Mouse (Mus musculus): Measurements from ENCODE around the gene Ugt1a6b.
"Not testable (repeated sequence)": the region's sequence is repeated elsewhere in the genome, so short reads cannot be mapped to it uniquely, and the experiment has no call there.

Ugt1a6b gene

GRCm38 (mm10) chr1:88103019-88103418 lies at the start of gene Ugt1a6b:
Gene Ugt1a6b (plus strand): TSS chr1:88103252.
- not testable (repeated sequence) for DNase-seq (ENCODE audit: low read depth in 2 of 2, low spot score in 2 of 2)

- DNase-seq (ENCODE audit: low read depth in 2 of 2, low spot score in 2 of 2) = no peak
Measured at GRCm38 (mm10) chr1:88055088-88055487, 48.0 kb upstream of the Ugt1a6b start, which contains the start of gene Ugt1a10. Gene Ugt1a10 (plus strand): TSS chr1:88055388.

GRCm38 (mm10) chr1:88066472-88067102 lies 36.5 kb upstream of the Ugt1a6b start:
- not testable (repeated sequence) for DNase-seq (ENCODE audit: low read depth in 2 of 2, low spot score in 2 of 2)

- no peak for DNase-seq (ENCODE audit: low read depth in 2 of 2, low spot score in 2 of 2)
Measured at GRCm38 (mm10) chr1:88070495-88070894, 32.6 kb upstream of the Ugt1a6b start, which contains the start of gene Ugt1a9. Gene Ugt1a9 (plus strand): TSS chr1:88070800.

GRCm38 (mm10) chr1:88070902-88071301 lies 32.1 kb upstream of the Ugt1a6b start:
- DNase-seq (ENCODE audit: low read depth in 2 of 2, low spot score in 2 of 2) = no peak

- DNase-seq (ENCODE audit: low read depth in 2 of 2, low spot score in 2 of 2) = no peak
Measured at GRCm38 (mm10) chr1:88074471-88074870, 28.6 kb upstream of the Ugt1a6b start.

- no peak for DNase-seq (ENCODE audit: low read depth in 2 of 2, low spot score in 2 of 2)
Measured at GRCm38 (mm10) chr1:88077128-88077527, 25.9 kb upstream of the Ugt1a6b start.

GRCm38 (mm10) chr1:88081670-88082069 lies 21.4 kb upstream of the Ugt1a6b start:
- no peak for DNase-seq (ENCODE audit: low read depth in 2 of 2, low spot score in 2 of 2)

- no peak for DNase-seq (ENCODE audit: low read depth in 2 of 2, low spot score in 2 of 2)
Measured at GRCm38 (mm10) chr1:88086125-88086524, 16.9 kb upstream of the Ugt1a6b start.

GRCm38 (mm10) chr1:88087513-88087912 lies 15.5 kb upstream of the Ugt1a6b start, which contains the start of gene Ugt1a8:
Gene Ugt1a8 (plus strand): TSS chr1:88087813.
- no peak for DNase-seq (ENCODE audit: low read depth in 2 of 2, low spot score in 2 of 2)

- no peak for DNase-seq (ENCODE audit: low read depth in 2 of 2, low spot score in 2 of 2)
Measured at GRCm38 (mm10) chr1:88092341-88092740, 10.7 kb upstream of the Ugt1a6b start.

GRCm38 (mm10) chr1:88094270-88094676 lies 8.8 kb upstream of the Ugt1a6b start:
- not testable (repeated sequence) for DNase-seq (ENCODE audit: low read depth in 2 of 2, low spot score in 2 of 2)

- DNase-seq (ENCODE audit: low read depth in 2 of 2, low spot score in 2 of 2) = no peak
Measured at GRCm38 (mm10) chr1:88094941-88095492, 8.0 kb upstream of the Ugt1a6b start, which contains the start of gene Ugt1a7c. Gene Ugt1a7c (plus strand): TSS chr1:88095062.

- DNase-seq (ENCODE audit: low read depth in 2 of 2, low spot score in 2 of 2) = not testable (repeated sequence)
Measured at GRCm38 (mm10) chr1:88098546-88098945, 4.5 kb upstream of the Ugt1a6b start.

GRCm38 (mm10) chr1:88099691-88100090 lies 3.4 kb upstream of the Ugt1a6b start:
- DNase-seq (ENCODE audit: low read depth in 2 of 2, low spot score in 2 of 2) = not testable (repeated sequence)

GRCm38 (mm10) chr1:88103697-88104468 lies 831 bp downstream of the Ugt1a6b start:
- DNase-seq (ENCODE audit: low read depth in 2 of 2, low spot score in 2 of 2) = not testable (repeated sequence)

- DNase-seq (ENCODE audit: low read depth in 2 of 2, low spot score in 2 of 2) = no peak
Measured at GRCm38 (mm10) chr1:88104667-88105430, 1.8 kb downstream of the Ugt1a6b start.

GRCm38 (mm10) chr1:88105656-88106055 lies 2.6 kb downstream of the Ugt1a6b start:
- no peak for DNase-seq (ENCODE audit: low read depth in 2 of 2, low spot score in 2 of 2)

- not testable (repeated sequence) for DNase-seq (ENCODE audit: low read depth in 2 of 2, low spot score in 2 of 2)
Measured at GRCm38 (mm10) chr1:88109027-88109557, 6.0 kb downstream of the Ugt1a6b start.

- not testable (repeated sequence) for DNase-seq (ENCODE audit: low read depth in 2 of 2, low spot score in 2 of 2)
Measured at GRCm38 (mm10) chr1:88109604-88110003, 6.6 kb downstream of the Ugt1a6b start.

- not testable (repeated sequence) for DNase-seq (ENCODE audit: low read depth in 2 of 2, low spot score in 2 of 2)
Measured at GRCm38 (mm10) chr1:88112769-88113168, 9.7 kb downstream of the Ugt1a6b start.

Data from CD8-positive naive resting alpha-beta T cell, adult 2 months (primary cell).